ENCODE assay signal across 21 mouse cellular contexts in genomic region chr4:95155796-95156195, GRCm38 (mm10).
DNase-seq lines count a peak whose midpoint lies in the region; ATAC-seq and TF ChIP-seq lines count a peak whose summit lies in the region.
"Had no signal": no experiment of that assay in that cellular context is flagged by ENCODE, and none has a peak within 500 bp of the region (broad histone marks: within the 10 kb centered on the region; RNA-seq: fewer than 3 reads in every experiment).

No protein-coding gene starts in this region.

- peaks cover 50% of the 10 kb centered on the region for H3K4me1 ChIP-seq in heart, embryonic 11.5 days (ENCODE audit: control insufficient read depth, insufficient read depth, low read length)
- H3K4me1 ChIP-seq in MEL (ENCODE audit: control insufficient read depth in 1 of 2, insufficient read depth in 2 of 2, low read length in 2 of 2): peaks cover 39 to 45% of the 10 kb centered on the region in 2 experiments
- H3K4me1 ChIP-seq in liver, embryonic 16.5 days (ENCODE audit: control insufficient read depth, low read depth, low read length): peaks cover 57% of the 10 kb centered on the region

- TF ChIP-seq POLR2A in MEL (IDR thresholded peaks at IDR 0.05; ENCODE audit: control insufficient read depth in 1 of 2, insufficient read depth in 1 of 2, low read depth in 1 of 2, low read length in 2 of 2, poor library complexity in 1 of 2): peak in 1 of 2 experiments; percentile 33; a peak in 1 of 4 replicates

- H3K4me3 ChIP-seq in heart, embryonic 11.5 days (ENCODE audit: low read depth, low read length): no peak overlapping the region
- peak overlapping the region in 1 of 2 experiments; percentile 12; a peak in 1 of 4 replicates for H3K4me3 ChIP-seq in MEL (ENCODE audit: control insufficient read depth in 1 of 2, insufficient read depth in 1 of 2, low read depth in 2 of 2, low read length in 2 of 2)
- H3K4me3 ChIP-seq in liver, embryonic 16.5 days (ENCODE audit: low read depth, low read length): no peak overlapping the region
- H3K4me3 ChIP-seq: erythroblast, embryonic 14.5 days; hindbrain, embryonic 12.5 days; layer of hippocampus, adult 2 months; limb, embryonic 15.5 days; stomach, embryonic 15.5 days had no signal

- no peaks in the 10 kb centered on the region for H3K9me3 ChIP-seq in heart, embryonic 11.5 days (replicated peaks; ENCODE audit: control insufficient read depth, low read length)
- H3K9me3 ChIP-seq in MEL (replicated peaks; ENCODE audit: insufficient read depth, low read length): no peaks in the 10 kb centered on the region
- H3K9me3 ChIP-seq in liver, embryonic 16.5 days (replicated peaks; ENCODE audit: control insufficient read depth, low read length): no peaks in the 10 kb centered on the region
- H3K9me3 ChIP-seq: hindbrain, embryonic 12.5 days; limb, embryonic 15.5 days; stomach, embryonic 15.5 days had no signal

- DNase-seq in heart, postnatal 36 days: no peak
- DNase-seq in MEL (ENCODE audit: low read depth, low spot score): peak; percentile 71
- DNase-seq in B cell, adult 2 months: no peak
- no peak for DNase-seq in left cerebral cortex, postnatal 14 days (ENCODE audit: low spot score in 2 of 2)
- DNase-seq: cerebellum, adult 8-10 months; kidney, adult 8-10 months; kidney, postnatal 14 days; layer of hippocampus, postnatal 36 days; lung, postnatal 36 days; right cerebral cortex, postnatal 25 days; thymus, adult 2 months had no signal

- H3K4me2 ChIP-seq in heart, embryonic 11.5 days: no peak overlapping the region
- H3K4me2 ChIP-seq in liver, embryonic 16.5 days (ENCODE audit: low read depth, low read length): no peak overlapping the region
- H3K4me2 ChIP-seq: hindbrain, embryonic 12.5 days; limb, embryonic 15.5 days; stomach, embryonic 15.5 days had no signal

- no peak for TF ChIP-seq RAD21 in MEL (IDR thresholded peaks at IDR 0.05; ENCODE audit: low read depth, low read length)

- TF ChIP-seq CTCF in MEL (IDR thresholded peaks at IDR 0.05 in 2 of 3, conservative IDR thresholded peaks at IDR 0.05 in 1 of 3; ENCODE audit: control insufficient read depth in 1 of 3, insufficient read depth in 1 of 3, low read depth in 2 of 3, low read length in 3 of 3, poor library complexity in 1 of 3, severe bottlenecking in 1 of 3): no peak

- H3K9ac ChIP-seq in heart, embryonic 11.5 days (ENCODE audit: low read depth, low read length): no peak overlapping the region
- H3K9ac ChIP-seq in MEL (ENCODE audit: control insufficient read depth, low read depth, low read length, poor library complexity, severe bottlenecking): peak overlapping the region; percentile 54
- no peak overlapping the region for H3K9ac ChIP-seq in liver, embryonic 16.5 days (ENCODE audit: low read depth, low read length)
- H3K9ac ChIP-seq: hindbrain, embryonic 12.5 days; limb, embryonic 15.5 days; stomach, embryonic 15.5 days had no signal

- H3K36me3 ChIP-seq in heart, embryonic 11.5 days (ENCODE audit: control insufficient read depth, insufficient read depth, low read length): no peaks in the 10 kb centered on the region
- peaks cover 0 to 46% of the 10 kb centered on the region in 2 experiments; a peak in 2 of 4 replicates for H3K36me3 ChIP-seq in MEL (ENCODE audit: control insufficient read depth in 1 of 2, insufficient read depth in 2 of 2, low read length in 2 of 2)
- H3K36me3 ChIP-seq in liver, embryonic 16.5 days (ENCODE audit: control insufficient read depth, insufficient read depth): no peaks in the 10 kb centered on the region
- H3K36me3 ChIP-seq: hindbrain, embryonic 12.5 days; limb, embryonic 15.5 days; stomach, embryonic 15.5 days had no signal

- peak overlapping the region; percentile 35; the same call in 1 of the 2 replicates for H3K27ac ChIP-seq in heart, embryonic 11.5 days (ENCODE audit: low read depth, low read length)
- peak overlapping the region; percentile 96 for H3K27ac ChIP-seq in MEL (ENCODE audit: control insufficient read depth, low read depth, low read length)
- peak overlapping the region; percentile 48; the same call in 1 of the 2 replicates for H3K27ac ChIP-seq in liver, embryonic 16.5 days (ENCODE audit: low read length)
- H3K27ac ChIP-seq: hindbrain, embryonic 12.5 days; layer of hippocampus, adult 2 months; limb, embryonic 15.5 days; stomach, embryonic 15.5 days had no signal

- WGBS in heart, embryonic 11.5 days (ENCODE audit: insufficient replicate concordance): 79% methylated on average over 5 of the region's 5 CpGs
- WGBS in liver, embryonic 16.5 days (ENCODE audit: insufficient replicate concordance): 62% methylated on average over 5 of the region's 5 CpGs

- H3K79me2 ChIP-seq in MEL (ENCODE audit: control insufficient read depth, insufficient read depth, low read length, poor library complexity): no peaks in the 10 kb centered on the region

- no peak for TF ChIP-seq EP300 in MEL (IDR thresholded peaks at IDR 0.05; ENCODE audit: low read depth in 1 of 2, low read length in 2 of 2)

- intact Hi-C loops in heart, postnatal 36 days (cut with DNase I): no loop called here
- intact Hi-C loops in left cerebral cortex, postnatal 14 days (cut with DNase I): no loop called here

- no peak for ATAC-seq in heart, embryonic 11.5 days (replicated peaks; ENCODE audit: insufficient number of reproducible peaks, low FRiP score, low TSS enrichment)
- ATAC-seq in erythroblast, adult 5-6 weeks (replicated peaks; ENCODE audit: low FRiP score, poor library complexity, severe bottlenecking): peak; percentile 57
- ATAC-seq in liver, embryonic 16.5 days (ENCODE audit: low read depth): no peak
- ATAC-seq: forebrain, embryonic 16.5 days; inflammation-experienced regulatory T-cells, adult 6 months had no signal

- no peaks in the 10 kb centered on the region for H3K27me3 ChIP-seq in heart, embryonic 11.5 days (ENCODE audit: control insufficient read depth, insufficient read depth, low read length)
- H3K27me3 ChIP-seq in MEL (ENCODE audit: control insufficient read depth in 1 of 2, insufficient read depth in 2 of 2, low read length in 2 of 2): no peaks in the 10 kb centered on the region
- H3K27me3 ChIP-seq in liver, embryonic 16.5 days (ENCODE audit: control insufficient read depth, insufficient read depth, low read depth, low read length): no peaks in the 10 kb centered on the region
- H3K27me3 ChIP-seq: hindbrain, embryonic 12.5 days; limb, embryonic 15.5 days; stomach, embryonic 15.5 days had no signal

TF ChIP-seq in MEL, 35 proteins besides CTCF, POLR2A, EP300 and RAD21:
- TF ChIP-seq KAT2A (conservative IDR thresholded peaks at IDR 0.05; ENCODE audit: low read depth, low read length): no peak
- TF ChIP-seq E2F4 (IDR thresholded peaks at IDR 0.05; ENCODE audit: borderline replicate concordance, low read depth, low read length): no peak
- no peak for TF ChIP-seq ZMIZ1 (IDR thresholded peaks at IDR 0.05; ENCODE audit: low read depth, low read length)
- no peak for TF ChIP-seq CHD1 (IDR thresholded peaks at IDR 0.05; ENCODE audit: low read depth, low read length)
- TF ChIP-seq TBP (IDR thresholded peaks at IDR 0.05; ENCODE audit: low read depth, low read length): 0 out of 2 replicates have a peak, but pooled peaks have one; percentile 50
TF ChIP-seq in MEL: peak in this region for 1.

Comparison
In these comparisons a context has a peak if more than half of its experiments do, and no peak if none do; other contexts are left out.
1. H3K27ac ChIP-seq: peak in every context shown above with its lines; median percentile 96 in MEL; 48 in liver, embryonic 16.5 days; 35 in heart, embryonic 11.5 days.